18 mouse cellular contexts compared by ENCODE assay signal in the genomic region with DNA sequence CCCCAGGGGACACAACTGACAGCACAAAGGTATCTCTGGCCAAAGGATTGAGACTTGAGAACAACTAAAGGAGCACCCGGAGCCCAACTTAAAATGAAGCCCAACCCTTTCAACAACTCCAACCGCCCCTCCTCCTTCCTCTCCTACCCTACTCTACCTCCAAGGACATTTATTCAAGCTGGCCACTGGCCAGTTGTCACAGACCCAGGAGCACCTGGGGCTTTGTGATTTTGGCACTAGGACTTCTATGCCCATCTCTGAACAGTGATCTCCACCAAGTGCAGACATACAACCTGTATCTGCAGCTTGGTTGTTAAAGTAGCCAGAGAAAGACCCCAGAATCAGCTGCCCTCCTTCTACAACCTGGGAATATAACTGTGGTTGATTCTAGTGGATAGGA.
A peak's percentile ranks its signal among the peaks of the same experiment; 100 is the strongest.
DNase-seq lines count a peak whose midpoint lies in the region; ATAC-seq and TF ChIP-seq lines count a peak whose summit lies in the region.
"Had no signal": no experiment of that assay in that cellular context is flagged by ENCODE, and none has a peak within 500 bp of the region (broad histone marks: within the 10 kb centered on the region; RNA-seq: fewer than 3 reads in every experiment).

No protein-coding gene starts in this region.

- H3K27me3 ChIP-seq in MEL (ENCODE audit: control insufficient read depth in 1 of 2, insufficient read depth in 2 of 2, low read length in 2 of 2) = no peaks in the 10 kb centered on the region
- H3K27me3 ChIP-seq in lung, embryonic 16.5 days (ENCODE audit: control insufficient read depth, insufficient read depth, low read depth, low read length) = no peaks in the 10 kb centered on the region
- H3K27me3 ChIP-seq: limb, embryonic 15.5 days; midbrain, embryonic 12.5 days had no signal

- 8% methylated on average over 2 of the region's 2 CpGs for WGBS in lung, embryonic 16.5 days

- H3K9me3 ChIP-seq in MEL (replicated peaks; ENCODE audit: insufficient read depth, low read length) = no peaks in the 10 kb centered on the region
- H3K9me3 ChIP-seq in lung, embryonic 16.5 days (ENCODE audit: control insufficient read depth, low read length) = no peaks in the 10 kb centered on the region
- H3K9me3 ChIP-seq: limb, embryonic 15.5 days; midbrain, embryonic 12.5 days had no signal

- H3K27ac ChIP-seq in MEL (ENCODE audit: control insufficient read depth, low read depth, low read length) = no peak overlapping the region
- H3K27ac ChIP-seq in lung, embryonic 16.5 days (ENCODE audit: low read length) = peak overlapping the region; percentile 74
- H3K27ac ChIP-seq: gastrocnemius, adult 2 months; limb, embryonic 15.5 days had no signal

- TF ChIP-seq POLR2A in MEL (IDR thresholded peaks at IDR 0.05; ENCODE audit: control insufficient read depth in 1 of 2, insufficient read depth in 1 of 2, low read depth in 1 of 2, low read length in 2 of 2, poor library complexity in 1 of 2) = no peak

- no peak overlapping the region for H3K4me3 ChIP-seq in MEL (ENCODE audit: control insufficient read depth in 1 of 2, insufficient read depth in 1 of 2, low read depth in 2 of 2, low read length in 2 of 2)
- no peak overlapping the region for H3K4me3 ChIP-seq in lung, embryonic 16.5 days (ENCODE audit: low read length)
- H3K4me3 ChIP-seq: gastrocnemius, adult 2 months; limb, embryonic 15.5 days; midbrain, embryonic 12.5 days; myocyte had no signal

- no peak for TF ChIP-seq CTCF in MEL (IDR thresholded peaks at IDR 0.05 in 2 of 3, conservative IDR thresholded peaks at IDR 0.05 in 1 of 3; ENCODE audit: control insufficient read depth in 1 of 3, insufficient read depth in 1 of 3, low read depth in 2 of 3, low read length in 3 of 3, poor library complexity in 1 of 3, severe bottlenecking in 1 of 3)

- TF ChIP-seq RAD21 in MEL (IDR thresholded peaks at IDR 0.05; ENCODE audit: low read depth, low read length) = no peak

- no peak for ATAC-seq in lung, embryonic 16.5 days (ENCODE audit: low read depth)
- ATAC-seq: activated CD4-positive, CD25-positive, alpha-beta regulatory T cell, adult 4 months; forebrain, embryonic 16.5 days; inflammation-experienced regulatory T-cells, adult 6 months; liver, postnatal 0 days had no signal

- H3K36me3 ChIP-seq in MEL (ENCODE audit: control insufficient read depth in 1 of 2, insufficient read depth in 2 of 2, low read length in 2 of 2) = peaks cover 0 to 9% of the 10 kb centered on the region in 2 experiments; a peak in 2 of 4 replicates
- H3K36me3 ChIP-seq in lung, embryonic 16.5 days (ENCODE audit: control insufficient read depth, insufficient read depth, low read length) = no peaks in the 10 kb centered on the region
- H3K36me3 ChIP-seq: limb, embryonic 15.5 days; midbrain, embryonic 12.5 days had no signal

- no peak overlapping the region for H3K4me2 ChIP-seq in lung, embryonic 16.5 days (ENCODE audit: low read depth, low read length)
- H3K4me2 ChIP-seq: limb, embryonic 15.5 days; midbrain, embryonic 12.5 days had no signal

- peak; percentile 27 for DNase-seq in adrenal gland, adult 2 months
- DNase-seq in adrenal gland, postnatal 25 days = no peak
- DNase-seq in heart, postnatal 4 days = peak; percentile 37
- no peak for DNase-seq in heart, adult 9 months (ENCODE audit: low spot score in 2 of 2)
- peak; percentile 18 for DNase-seq in MEL (ENCODE audit: low read depth, low spot score)
- no peak for DNase-seq in Muller cell, postnatal 12 days (ENCODE audit: inconsistent ontology term)
- no peak for DNase-seq in ovary, postnatal 10 days (ENCODE audit: low spot score)
- DNase-seq: cerebellum, adult 9-11 months; gastrocnemius, adult 2 months; layer of hippocampus, adult 9-11 months; liver, postnatal 0 days had no signal

- no peaks in the 10 kb centered on the region for H3K79me2 ChIP-seq in MEL (ENCODE audit: control insufficient read depth, insufficient read depth, low read length, poor library complexity)

- H3K9ac ChIP-seq in MEL (ENCODE audit: control insufficient read depth, low read depth, low read length, poor library complexity, severe bottlenecking) = no peak overlapping the region
- H3K9ac ChIP-seq in lung, embryonic 16.5 days (ENCODE audit: low read length) = peak overlapping the region; percentile 33; the same call in 1 of the 2 replicates
- H3K9ac ChIP-seq: limb, embryonic 15.5 days; liver, postnatal 0 days; midbrain, embryonic 12.5 days had no signal

- H3K4me1 ChIP-seq in MEL (ENCODE audit: control insufficient read depth in 1 of 2, insufficient read depth in 2 of 2, low read length in 2 of 2) = peaks cover 0 to 17% of the 10 kb centered on the region in 2 experiments; a peak in 3 of 4 replicates
- H3K4me1 ChIP-seq in lung, embryonic 16.5 days (replicated peaks; ENCODE audit: control insufficient read depth, insufficient read depth, low read length) = peaks cover 57% of the 10 kb centered on the region

- no peak for TF ChIP-seq EP300 in MEL (IDR thresholded peaks at IDR 0.05; ENCODE audit: low read depth in 1 of 2, low read length in 2 of 2)

TF ChIP-seq in MEL, 35 proteins besides CTCF, POLR2A, EP300 and RAD21:
- TF ChIP-seq MAZ (IDR thresholded peaks at IDR 0.05; ENCODE audit: low read depth, low read length) (no peak), MYB (IDR thresholded peaks at IDR 0.05; ENCODE audit: low read depth, low read length) (no peak), TBP (IDR thresholded peaks at IDR 0.05; ENCODE audit: low read depth, low read length) (no peak), NRF1 (IDR thresholded peaks at IDR 0.05; ENCODE audit: insufficient read depth, low read depth, low read length, poor library complexity, severe bottlenecking) (no peak), USF1 (IDR thresholded peaks at IDR 0.05; ENCODE audit: low read depth, low read length) (no peak), BHLHE40 (IDR thresholded peaks at IDR 0.05; ENCODE audit: borderline replicate concordance, low read depth, low read length) (no peak), GABPA (IDR thresholded peaks at IDR 0.05; ENCODE audit: low read depth, low read length) (no peak), MAX (IDR thresholded peaks at IDR 0.05; ENCODE audit: low read length) (no peak), SIN3A (IDR thresholded peaks at IDR 0.05; ENCODE audit: low read length) (no peak), POLR2AphosphoS5 (IDR thresholded peaks at IDR 0.05; ENCODE audit: borderline replicate concordance, low read depth, low read length) (no peak), ZMIZ1 (IDR thresholded peaks at IDR 0.05; ENCODE audit: low read depth, low read length) (no peak), GATA1 (IDR thresholded peaks at IDR 0.05; ENCODE audit: low read depth, low read length) (no peak), USF2 (IDR thresholded peaks at IDR 0.05; ENCODE audit: borderline replicate concordance in 1 of 2, insufficient read depth in 1 of 2, low read depth in 1 of 2, low read length in 2 of 2) (no peak), JUND (IDR thresholded peaks at IDR 0.05; ENCODE audit: low read depth, low read length) (no peak), TAL1 (IDR thresholded peaks at IDR 0.05; ENCODE audit: low read length) (no peak), UBTF (IDR thresholded peaks at IDR 0.05; ENCODE audit: borderline replicate concordance, insufficient read depth, low read depth, low read length) (no peak), HCFC1 (IDR thresholded peaks at IDR 0.05; ENCODE audit: low read depth, low read length) (no peak)

Comparison
In these comparisons a context has a peak if more than half of its experiments do, and no peak if none do; other contexts are left out.
1. DNase-seq: peak in adrenal gland, adult 2 months (single experiment), heart, postnatal 4 days (single experiment) and MEL (single experiment); none in adrenal gland, postnatal 25 days (single experiment), heart, adult 9 months (0 of 2), Muller cell, postnatal 12 days (single experiment) and ovary, postnatal 10 days (single experiment).